Mouse (Mus musculus): ENCODE data around the gene Rab31.

The Rab31 gene

GRCm38 (mm10) chr17:65783182-65784161, 10.9 kb upstream of the Rab31 start:
- in situ Hi-C loops (cut with MboI, MseI) = no loop called here

- in situ Hi-C loops (cut with MboI, MseI) = no loop called here
These were observed 10.1 kb upstream of the Rab31 start, which contains the start of gene Ppp4r1 for GRCm38 (mm10) chr17:65782551-65783141. TSS of gene Ppp4r1 (plus strand) at chr17:65782573.

DNA sequence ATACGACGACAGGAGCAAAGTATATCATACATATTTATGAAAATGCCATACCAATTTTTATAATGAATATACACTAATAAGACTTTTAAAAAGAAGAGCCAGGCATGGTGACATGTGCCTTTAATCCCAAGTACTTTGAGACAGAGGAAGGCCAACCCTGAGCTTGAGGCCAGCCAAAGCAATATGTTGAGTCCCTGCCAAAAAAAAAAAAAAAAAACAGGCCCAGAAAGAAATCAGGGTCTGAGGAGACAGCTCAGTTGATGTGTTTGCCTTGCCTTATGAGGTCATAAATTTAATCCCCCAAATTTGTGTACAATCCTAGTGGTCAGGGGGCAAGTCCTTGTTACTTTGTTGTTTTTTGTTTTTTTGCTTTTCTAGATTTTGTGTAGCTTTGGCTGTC, 8.4 kb upstream of the Rab31 start:
- in situ Hi-C loops (cut with MboI, MseI) = no loop called here

- in situ Hi-C loops (cut with MboI, MseI) = no loop called here
These were observed 4.9 kb upstream of the Rab31 start for GRCm38 (mm10) chr17:65777461-65777860.

DNA sequence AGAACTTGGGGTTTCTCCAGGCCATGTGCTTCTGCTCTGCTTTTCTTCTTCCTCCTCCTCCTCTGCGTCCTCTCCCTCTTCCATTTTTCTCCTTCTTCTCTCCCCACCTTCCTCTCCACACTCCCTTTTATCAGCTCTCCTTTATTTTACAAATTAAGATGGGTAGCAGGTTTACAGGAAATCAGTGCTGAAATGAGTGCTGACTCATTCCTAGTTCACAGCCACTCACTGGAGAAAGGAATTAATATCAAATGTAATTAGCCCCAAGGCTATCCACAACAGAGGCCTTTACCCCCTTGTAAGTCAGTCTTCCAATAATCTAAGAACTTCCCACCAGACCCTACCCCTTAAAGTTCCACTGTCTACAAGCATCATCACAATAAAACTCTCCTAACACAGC, 3.7 kb upstream of the Rab31 start:
- in situ Hi-C loops (cut with MboI, MseI) = no loop called here

GRCm38 (mm10) chr17:65774439-65774838, 1.9 kb upstream of the Rab31 start:
- in situ Hi-C loops (cut with MboI, MseI) = no loop called here

DNA sequence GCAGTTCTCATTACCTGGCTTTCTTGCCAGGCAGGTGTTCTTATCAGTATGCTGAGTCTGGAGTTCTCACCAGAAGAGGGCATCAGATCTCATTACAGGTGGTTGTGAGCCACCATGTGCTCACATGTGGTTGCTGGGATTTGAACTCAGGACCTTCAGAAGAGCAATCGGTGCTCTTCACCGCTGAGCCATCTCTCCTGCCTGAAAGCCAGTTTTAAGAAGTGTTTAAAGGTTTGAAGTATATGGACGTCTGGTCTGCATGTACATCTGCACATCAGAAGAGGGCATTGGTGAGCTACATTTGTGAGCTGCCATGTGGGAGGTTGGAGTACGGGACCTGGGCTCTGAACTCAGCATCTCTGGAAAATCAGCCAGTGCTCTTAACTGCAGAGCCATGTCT, 1.1 kb upstream of the Rab31 start:
- in situ Hi-C loops (cut with MboI, MseI) = no loop called here

- in situ Hi-C loops (cut with MboI, MseI) = no loop called here
These were observed 1.3 kb downstream of the Rab31 start for GRCm38 (mm10) chr17:65770982-65771915.

DNA sequence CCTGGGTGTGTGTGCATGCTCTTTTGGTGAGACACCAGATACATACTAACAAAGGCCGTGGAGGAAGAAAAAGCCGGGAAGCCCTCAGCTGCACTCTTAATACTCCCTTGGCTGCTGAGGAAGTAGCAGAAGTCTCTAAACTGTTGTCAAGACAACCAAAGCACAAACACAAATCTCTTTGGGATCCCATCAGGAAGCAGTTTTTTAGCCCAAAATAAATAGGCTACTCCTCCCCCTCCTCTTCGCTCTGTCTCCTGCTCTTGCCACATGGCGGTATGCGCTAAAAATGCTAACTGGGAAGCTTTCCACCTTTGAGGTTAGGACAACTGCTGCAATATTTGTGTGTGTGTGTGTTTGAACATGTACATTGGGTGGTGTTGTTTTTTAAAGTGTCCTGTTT, 4.1 kb downstream of the Rab31 start:
- in situ Hi-C loops (cut with MboI, MseI) = no loop called here

DNA sequence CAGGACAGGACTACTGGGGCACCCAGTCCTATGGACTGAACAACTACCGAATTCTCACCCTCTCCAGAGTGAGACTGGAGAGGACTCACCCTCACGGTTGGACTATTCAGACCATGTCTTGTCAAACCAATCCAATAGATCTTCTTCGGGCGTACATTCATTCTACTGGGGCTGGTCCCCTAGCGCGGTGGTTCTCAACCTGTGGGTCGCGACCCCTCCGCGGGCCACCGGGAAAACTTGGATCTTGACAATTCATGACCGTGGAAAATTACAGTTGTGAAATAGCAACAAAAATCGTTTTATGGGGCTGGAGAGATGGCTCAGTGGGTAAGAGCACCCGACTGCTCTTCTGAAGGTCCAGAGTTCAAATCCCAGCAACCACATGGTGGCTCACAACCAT, 9.3 kb downstream of the Rab31 start:
- in situ Hi-C loops (cut with MboI, MseI) = no loop called here

GRCm38 (mm10) chr17:65757150-65757549, 15.4 kb downstream of the Rab31 start:
- in situ Hi-C loops (cut with MboI, MseI) = loop anchor here in 1 of 2 experiments (10.0 kb wide), 1 partner anchor 888 kb away; no protein-coding TSS in a partner anchor

DNA sequence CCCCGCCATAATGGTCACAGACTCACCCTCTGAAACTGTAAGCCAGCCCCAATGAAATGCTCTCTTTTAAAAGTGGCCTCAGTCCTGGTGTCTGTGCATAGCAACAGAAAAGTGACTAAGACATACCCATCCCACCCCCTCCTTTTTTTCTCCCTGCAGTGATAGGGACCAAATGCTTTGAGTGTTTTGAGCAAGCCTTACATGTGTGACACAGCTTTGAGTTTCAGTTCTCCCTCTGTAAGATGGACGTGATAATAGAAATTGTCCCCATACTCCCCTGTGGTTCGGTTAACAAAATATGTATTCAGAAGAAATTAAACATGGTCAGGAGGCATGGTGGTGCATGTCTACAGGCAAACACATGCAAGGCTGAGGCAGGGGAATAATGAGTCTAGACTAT, 16.7 kb downstream of the Rab31 start:
- in situ Hi-C loops (cut with MboI, MseI) = loop anchor here in 1 of 2 experiments (10.0 kb wide), 1 partner anchor 889 kb away; no protein-coding TSS in a partner anchor

DNA sequence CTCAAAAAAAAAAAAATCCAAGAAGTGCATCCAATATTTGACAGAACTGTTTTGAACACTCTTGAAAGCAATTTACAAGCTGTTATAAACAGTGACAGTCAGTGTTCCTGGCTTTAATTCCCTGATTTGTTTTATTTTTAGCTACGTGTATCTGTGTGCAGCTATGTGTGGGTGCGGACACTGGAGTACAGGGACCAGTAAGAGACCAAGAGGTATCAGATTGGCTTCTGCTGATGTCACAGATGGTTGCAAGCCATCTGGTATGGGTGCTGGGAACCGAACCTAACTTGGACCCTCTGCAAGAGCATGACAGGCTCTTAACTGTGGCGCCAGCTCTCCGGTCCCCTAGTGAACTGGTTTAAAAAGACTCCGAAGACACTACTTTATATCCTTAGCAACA, 19.4 kb downstream of the Rab31 start:
- in situ Hi-C loops (cut with MboI, MseI) = loop anchor here in 1 of 2 experiments (10.0 kb wide), 1 partner anchor 892 kb away; no protein-coding TSS in a partner anchor

DNA sequence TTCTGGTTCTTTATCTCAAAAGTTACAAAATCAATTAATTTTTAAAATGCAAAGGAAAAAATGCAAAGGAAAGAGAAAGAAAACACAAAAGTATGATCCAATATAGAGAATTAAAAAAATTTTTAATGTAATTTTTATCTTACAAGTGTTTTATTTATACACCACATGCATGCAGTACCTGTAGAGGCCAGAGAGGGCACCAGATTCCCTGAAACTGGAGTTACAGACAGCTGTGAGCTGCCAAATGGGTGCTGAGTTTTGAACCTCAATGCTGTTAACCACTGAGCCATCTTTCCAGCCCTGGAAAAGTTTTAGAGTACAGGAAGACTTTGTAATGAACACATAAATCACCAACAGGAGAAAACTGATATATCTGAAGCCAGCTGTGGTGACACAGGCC, 22.3 kb downstream of the Rab31 start:
- in situ Hi-C loops (cut with MboI, MseI) = loop anchor here in 1 of 2 experiments (10.0 kb wide), 1 partner anchor 894 kb away; no protein-coding TSS in a partner anchor

- in situ Hi-C loops (cut with MboI, MseI) = loop anchor here in 1 of 2 experiments (10.0 kb wide), 1 partner anchor 895 kb away; no protein-coding TSS in a partner anchor
These were observed 22.7 kb downstream of the Rab31 start for GRCm38 (mm10) chr17:65749803-65750202.

- in situ Hi-C loops (cut with MboI, MseI) = no loop called here
These were observed 23.6 kb downstream of the Rab31 start for GRCm38 (mm10) chr17:65748997-65749396.

DNA sequence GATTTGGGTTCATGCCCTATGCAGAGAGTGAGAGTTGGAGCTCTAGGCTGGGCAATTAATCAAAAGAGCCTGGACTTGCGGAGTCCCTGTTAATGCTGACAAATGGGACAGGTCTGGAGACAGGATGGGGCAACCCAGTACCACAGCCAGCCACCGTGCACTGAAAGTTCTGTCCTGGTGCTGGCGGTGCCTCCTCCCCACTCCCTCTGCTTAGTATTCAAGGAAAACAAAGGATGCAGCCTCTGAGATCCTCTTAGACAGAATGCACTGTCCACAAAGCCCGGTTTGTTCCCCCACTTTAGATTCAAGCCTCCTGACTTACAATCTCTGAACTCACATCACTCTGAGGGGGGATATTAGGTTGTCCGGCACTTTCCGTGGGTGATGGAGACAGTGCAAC, 26.2 kb downstream of the Rab31 start:
- in situ Hi-C loops (cut with MboI, MseI) = no loop called here

GRCm38 (mm10) chr17:65743664-65744330, 28.8 kb downstream of the Rab31 start:
- in situ Hi-C loops (cut with MboI, MseI) = no loop called here

DNA sequence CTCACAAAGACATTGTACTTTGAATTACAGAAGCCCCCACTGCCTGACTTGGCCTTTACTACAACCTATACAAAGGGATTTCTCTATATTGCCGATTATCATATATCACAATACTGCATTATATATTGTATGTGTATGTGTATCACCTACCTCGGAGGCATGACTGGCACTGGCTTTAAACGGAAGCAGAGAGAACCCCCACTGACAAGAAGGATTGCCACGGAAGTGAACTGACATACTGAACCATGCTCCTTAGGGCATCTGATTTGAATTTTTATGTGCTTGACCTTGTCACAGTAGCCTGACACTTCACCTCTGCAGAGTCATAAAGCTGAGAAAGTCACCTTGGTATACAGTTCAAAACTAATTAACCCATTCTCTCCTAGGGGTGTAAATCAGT, 29.6 kb downstream of the Rab31 start:
- in situ Hi-C loops (cut with MboI, MseI) = no loop called here

GRCm38 (mm10) chr17:65742245-65742905, 30.2 kb downstream of the Rab31 start:
- in situ Hi-C loops (cut with MboI, MseI) = no loop called here
